Mouse (Mus musculus) cerebellum, adult 9-10 months (tissue): ENCODE results near the gene Crtc1.

Source experiments
- DNase-seq: peaks from one replicate; pipeline ENCODE4 v3.0.0; 2022

The Crtc1 gene

DNA sequence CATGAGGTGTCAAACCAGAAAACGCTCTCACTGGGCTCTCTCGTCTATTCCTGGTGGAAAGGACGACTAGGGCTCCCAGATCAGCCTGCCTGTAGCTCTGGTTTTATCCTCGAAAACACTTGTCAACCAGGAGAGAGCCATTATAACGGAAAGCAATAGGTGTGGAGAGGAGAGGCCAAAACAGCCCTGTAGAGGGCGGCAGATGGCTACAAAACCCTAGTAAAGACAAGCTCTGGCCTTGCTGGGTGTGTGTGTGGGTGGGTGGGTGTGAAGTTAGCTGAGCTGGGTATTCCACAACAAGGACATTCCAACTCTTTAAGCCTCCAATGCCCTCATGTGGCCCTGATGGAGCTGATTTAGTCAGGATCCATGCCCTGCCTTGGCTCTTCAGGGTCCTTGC, 95.7 kb downstream of the Crtc1 start:
- peak; percentile 72 for DNase-seq

DNA sequence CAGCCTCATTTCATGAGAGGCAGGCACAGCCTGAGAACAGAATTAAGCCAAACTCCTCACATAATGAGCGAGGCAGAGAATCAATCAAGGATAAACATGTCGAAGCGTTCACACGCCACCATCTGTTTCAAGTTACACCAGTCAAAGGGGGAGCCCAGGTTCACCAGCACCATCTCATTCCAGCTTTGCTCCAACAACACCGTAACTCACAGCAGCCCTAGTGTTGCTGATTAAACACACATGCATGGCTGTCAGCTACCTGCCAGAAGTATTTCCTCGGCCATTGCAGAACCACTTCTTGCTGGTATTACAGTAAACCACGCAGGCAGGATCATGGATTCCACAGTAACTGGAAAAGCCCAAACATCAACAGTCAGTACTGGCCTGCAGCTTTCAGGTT, 96.3 kb downstream of the Crtc1 start:
- no peak for DNase-seq

DNA sequence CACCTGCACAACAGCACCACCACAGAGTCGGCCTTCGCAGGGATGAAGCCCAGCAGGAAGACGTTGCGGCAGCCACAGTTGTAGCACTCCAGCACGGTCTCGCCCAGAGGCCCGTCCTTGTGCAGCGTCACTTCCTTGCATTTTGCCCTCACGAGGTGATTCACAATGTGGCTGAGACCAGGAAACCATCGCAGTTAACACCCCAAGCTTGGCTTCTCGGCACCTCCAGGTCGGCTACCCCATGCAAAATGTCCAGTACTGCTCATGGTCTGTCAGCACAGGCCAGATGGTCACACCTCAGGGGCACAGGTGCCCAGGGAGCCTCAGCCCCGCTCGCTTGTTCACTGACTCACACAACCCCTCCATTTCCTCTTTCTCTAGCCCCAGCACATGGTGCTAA, 97.4 kb downstream of the Crtc1 start:
- peak; percentile 77 for DNase-seq

DNA sequence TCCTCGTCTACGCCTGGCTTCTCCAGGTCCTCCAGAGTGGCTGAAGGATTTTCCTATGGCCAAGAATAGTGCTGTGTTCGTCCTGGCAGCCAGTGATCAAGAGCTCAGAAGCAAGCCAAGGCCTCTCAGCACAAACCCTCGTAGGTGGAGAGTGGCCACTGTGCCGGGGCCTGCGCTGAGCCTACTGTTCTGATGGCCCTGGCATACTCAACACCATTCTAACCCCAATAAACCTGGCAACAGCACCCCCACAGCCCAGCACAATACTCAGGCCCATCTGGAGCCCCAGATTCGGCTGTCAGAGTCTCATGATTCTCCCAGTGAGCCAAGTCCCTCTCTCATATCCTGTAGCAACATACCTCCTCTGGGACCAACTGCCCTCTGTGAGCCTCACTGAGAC, 98.7 kb downstream of the Crtc1 start:
- peak; percentile 77 for DNase-seq

DNA sequence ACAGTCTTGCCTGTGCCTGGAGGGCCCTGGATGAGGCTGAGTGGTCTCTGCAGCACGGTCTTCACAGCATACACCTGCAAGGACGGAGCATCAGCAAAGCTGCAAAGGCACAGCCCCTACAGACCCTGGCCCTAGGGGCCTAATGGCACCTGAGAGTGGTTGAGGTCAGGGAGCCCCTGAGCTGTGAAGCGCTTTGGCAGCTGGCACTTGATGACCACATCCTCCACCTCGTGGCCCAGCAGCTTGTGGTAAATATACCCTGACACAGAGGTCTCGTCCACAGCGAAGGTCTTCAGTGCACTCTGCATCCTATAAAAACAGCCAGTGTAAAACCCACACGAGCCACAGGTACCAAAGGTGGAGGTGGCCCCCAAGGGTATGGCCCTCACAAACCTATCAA, 100.4 kb downstream of the Crtc1 start:
- no peak for DNase-seq

DNA sequence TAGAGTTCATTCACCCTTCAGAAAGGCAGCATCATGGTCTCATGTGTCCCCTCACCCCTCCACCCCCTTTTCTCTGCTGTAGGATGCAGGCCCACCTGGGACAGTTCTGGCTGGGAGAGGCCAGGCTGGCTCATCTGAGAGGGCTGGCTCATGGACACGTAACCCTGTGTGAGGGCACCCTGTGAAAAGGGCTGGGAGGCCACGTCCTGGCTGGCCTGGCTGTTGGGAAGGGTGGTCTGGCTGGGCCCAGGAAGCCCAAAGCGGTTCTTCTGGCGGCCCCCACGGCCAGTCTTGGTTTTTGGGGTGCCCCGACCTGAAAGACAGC, 106.5 kb downstream of the Crtc1 start:
- no peak for DNase-seq
